Mouse (Mus musculus) neural tube, embryonic 14.5 days (tissue): ENCODE measurements around the gene Lpin2. TPM values are rescaled to one million over a fixed set of nuclear protein-coding genes. Genes with fewer than 3 reads are reported as not detected.

Experiments
- ATAC-seq: fragments of 200-750 bp; cut with Nextera tagmentation; 2 replicates; pipeline ENCODE4 v1.8.0; 2017; ENCODE audit warnings: low read depth, mild to moderate bottlenecking, moderate TSS enrichment, moderate library complexity
- H3K27ac ChIP-seq: fragments of 300-500 bp; sonication (generic); 2 replicates; pipeline ENCODE4 v1.5.1; 2014; ENCODE audit warnings: low read depth, mild to moderate bottlenecking, control low read depth, low read length, moderate library complexity, mixed read lengths
- H3K27me3 ChIP-seq: fragments of 300-500 bp; sonication (generic); 2 replicates; pipeline ENCODE4 v1.6.1; 2014; ENCODE audit warnings: low read length; ENCODE audit not compliant: control insufficient read depth, insufficient read depth
- H3K36me3 ChIP-seq: fragments of 300-500 bp; sonication (generic); 2 replicates; pipeline ENCODE4 v1.6.1; 2014; ENCODE audit warnings: low read length, mixed read lengths; ENCODE audit not compliant: control insufficient read depth, insufficient read depth
- H3K4me1 ChIP-seq: fragments of 300-500 bp; sonication (generic); 2 replicates; pipeline ENCODE4 v1.6.1; 2014; ENCODE audit warnings: low read length; ENCODE audit not compliant: control insufficient read depth, insufficient read depth
- H3K4me2 ChIP-seq: fragments of 300-500 bp; sonication (generic); 2 replicates; pipeline ENCODE4 v1.6.1; 2014; ENCODE audit warnings: mild to moderate bottlenecking, low read depth, low read length, control low read depth
- H3K4me3 ChIP-seq: fragments of 300-500 bp; sonication (generic); 2 replicates; pipeline ENCODE4 v1.5.1; 2014; ENCODE audit warnings: low read depth, low read length, control low read depth, mixed read lengths
- H3K9ac ChIP-seq: fragments of 300-500 bp; sonication (generic); replicated peaks from 2 replicates; pipeline ENCODE4 v1.6.1; 2014; ENCODE audit warnings: low read depth, mild to moderate bottlenecking, control low read depth, low read length, mixed read lengths
- H3K9me3 ChIP-seq: fragments of 300-500 bp; sonication (generic); 2 replicates; pipeline ENCODE4 v1.6.1; 2016; ENCODE audit warnings: low read length; ENCODE audit not compliant: control insufficient read depth
- WGBS: fragments of 180-500 bp; shearing (Covaris S2); extraction: QIAGEN DNeasy Blood & Tissue Kit; methylation state at CpG from one replicate; pipeline ENCODE4 v1.1.7; 2014; 5-methylcytosine and 5-hydroxymethylcytosine counted together
- polyA plus RNA-seq: library from polyadenylated mRNA; unstranded; fragments of >200 nt; fragmentation: Nextera tagmentation; extraction: Ambion mirVana; gene quantifications from 2 replicates; pipeline ENCODE4 v1.2.1, GENCODE M21; 2014

The Lpin2 gene
- polyA plus RNA-seq, 1 experiment from 2014 or later: 52.4 TPM

- H3K9ac ChIP-seq: no peak overlapping the region
- no peaks in the 10 kb centered on the region for H3K27me3 ChIP-seq
- no peaks in the 10 kb centered on the region for H3K9me3 ChIP-seq
- H3K4me2 ChIP-seq: no peak overlapping the region
- peaks cover 9% of the 10 kb centered on the region for H3K4me1 ChIP-seq
- ATAC-seq: no peak
- H3K4me3 ChIP-seq: no peak overlapping the region
- 0 out of 2 replicates have a peak, but pooled peaks cover 4% of the 10 kb centered on the region for H3K36me3 ChIP-seq
- 77% methylated on average over 2 of the region's 2 CpGs for WGBS
- H3K27ac ChIP-seq: no peak overlapping the region
Observed at GRCm38 (mm10) chr17:71215241-71215839, 33.0 kb downstream of the Lpin2 start.

- Histone ChIP-seq H3K36me3 (0 out of 2 replicates have a peak, but pooled peaks cover 4% of the 10 kb centered on the region), H3K9ac (no peak overlapping the region), H3K4me1 (peaks cover 9% of the 10 kb centered on the region), H3K27me3 (no peaks in the 10 kb centered on the region), H3K27ac (no peak overlapping the region), H3K4me3 (no peak overlapping the region), H3K9me3 (no peaks in the 10 kb centered on the region), H3K4me2 (no peak overlapping the region)
- WGBS: 98% methylated on average over 2 of the region's 2 CpGs
- ATAC-seq: no peak
Observed at GRCm38 (mm10) chr17:71216263-71216662, 33.9 kb downstream of the Lpin2 start.

- no peaks in the 10 kb centered on the region for H3K9me3 ChIP-seq
- H3K27me3 ChIP-seq: no peaks in the 10 kb centered on the region
- H3K36me3 ChIP-seq: 0 out of 2 replicates have a peak, but pooled peaks cover 4% of the 10 kb centered on the region
- no peak overlapping the region for H3K27ac ChIP-seq
- H3K4me1 ChIP-seq: 0 out of 2 replicates have a peak, but pooled peaks cover 2% of the 10 kb centered on the region
- ATAC-seq: no peak
- no peak overlapping the region for H3K4me2 ChIP-seq
- WGBS: 88% methylated on average over 5 of the region's 5 CpGs
- H3K9ac ChIP-seq: no peak overlapping the region
- H3K4me3 ChIP-seq: no peak overlapping the region
Observed at GRCm38 (mm10) chr17:71217111-71217685, 34.8 kb downstream of the Lpin2 start.

GRCm38 (mm10) chr17:71221383-71221782, 39.0 kb downstream of the Lpin2 start:
- no peaks in the 10 kb centered on the region for H3K9me3 ChIP-seq
- H3K36me3 ChIP-seq: 0 out of 2 replicates have a peak, but pooled peaks cover 4% of the 10 kb centered on the region
- 95% methylated on average over 3 of the region's 3 CpGs for WGBS
- no peaks in the 10 kb centered on the region for H3K4me1 ChIP-seq
- no peak overlapping the region for H3K27ac ChIP-seq
- H3K4me3 ChIP-seq: no peak overlapping the region
- H3K27me3 ChIP-seq: no peaks in the 10 kb centered on the region
- no peak overlapping the region for H3K4me2 ChIP-seq
- ATAC-seq: no peak
- H3K9ac ChIP-seq: no peak overlapping the region

GRCm38 (mm10) chr17:71223676-71224075, 41.3 kb downstream of the Lpin2 start:
- Histone ChIP-seq H3K4me1 (no peaks in the 10 kb centered on the region), H3K27ac (no peak overlapping the region), H3K4me2 (no peak overlapping the region), H3K4me3 (no peak overlapping the region), H3K9ac (no peak overlapping the region), H3K9me3 (no peaks in the 10 kb centered on the region), H3K36me3 (no peaks in the 10 kb centered on the region), H3K27me3 (no peaks in the 10 kb centered on the region)
- no peak for ATAC-seq
- 85% methylated on average over 5 of the region's 5 CpGs for whole genome bisulfite sequencing

- no peaks in the 10 kb centered on the region for H3K36me3 ChIP-seq
- 85% methylated on average over 2 of the region's 2 CpGs for WGBS
- H3K9ac ChIP-seq: no peak overlapping the region
- no peak overlapping the region for H3K27ac ChIP-seq
- H3K4me3 ChIP-seq: no peak overlapping the region
- no peak for ATAC-seq
- no peaks in the 10 kb centered on the region for H3K9me3 ChIP-seq
- no peak overlapping the region for H3K4me2 ChIP-seq
- no peaks in the 10 kb centered on the region for H3K4me1 ChIP-seq
- H3K27me3 ChIP-seq: no peaks in the 10 kb centered on the region
Observed at GRCm38 (mm10) chr17:71224521-71224920, 42.2 kb downstream of the Lpin2 start.

GRCm38 (mm10) chr17:71225091-71225490, 42.7 kb downstream of the Lpin2 start:
- Histone ChIP-seq H3K36me3 (no peaks in the 10 kb centered on the region), H3K4me3 (no peak overlapping the region), H3K27ac (no peak overlapping the region), H3K27me3 (no peaks in the 10 kb centered on the region), H3K4me2 (no peak overlapping the region), H3K9me3 (no peaks in the 10 kb centered on the region), H3K4me1 (no peaks in the 10 kb centered on the region), H3K9ac (no peak overlapping the region)
- no peak for ATAC-seq
- WGBS: 36% methylated on average over 5 of the region's 5 CpGs

GRCm38 (mm10) chr17:71227128-71227895, 45.0 kb downstream of the Lpin2 start:
- Histone ChIP-seq H3K4me1 (no peaks in the 10 kb centered on the region), H3K4me3 (no peak overlapping the region), H3K9me3 (no peaks in the 10 kb centered on the region), H3K27me3 (no peaks in the 10 kb centered on the region), H3K36me3 (peaks cover 4% of the 10 kb centered on the region; the same call in 1 of the 2 replicates), H3K9ac (no peak overlapping the region), H3K27ac (no peak overlapping the region), H3K4me2 (no peak overlapping the region)
- no peak for ATAC-seq
- WGBS: 84% methylated on average over 9 of the region's 9 CpGs

GRCm38 (mm10) chr17:71228651-71229050, 46.3 kb downstream of the Lpin2 start:
- no peak for ATAC-seq
- Histone ChIP-seq H3K9me3 (no peaks in the 10 kb centered on the region), H3K36me3 (peaks cover 4% of the 10 kb centered on the region; the same call in 1 of the 2 replicates)

More at GRCm38 (mm10) chr17:71228651-71229050, 46.3 kb downstream of the Lpin2 start:
- Histone ChIP-seq H3K4me3 (no peak overlapping the region), H3K27ac (no peak overlapping the region), H3K4me2 (no peak overlapping the region), H3K27me3 (no peaks in the 10 kb centered on the region), H3K4me1 (no peaks in the 10 kb centered on the region), H3K9ac (no peak overlapping the region)
- WGBS: 85% methylated on average over 7 of the region's 7 CpGs
